Mouse (Mus musculus) midbrain, postnatal 0 days (tissue): ENCODE results near the gene Nlk. TPM values are rescaled to one million over a fixed set of nuclear protein-coding genes. Genes with fewer than 3 reads are reported as not detected.

Source experiments
- ATAC-seq: fragments of 200-750 bp; cut with Nextera tagmentation; 2 replicates; pipeline ENCODE4 v1.8.0; 2017; ENCODE audit warnings: moderate number of reproducible peaks, mild to moderate bottlenecking, moderate TSS enrichment, moderate library complexity; ENCODE audit not compliant: low FRiP score
- DNase-seq: peaks from one replicate; pipeline ENCODE4 v3.0.0-alpha.2; 2015; ENCODE audit warnings: low spot score
- H3K27ac ChIP-seq: fragments of 300-500 bp; sonication (generic); 2 replicates; pipeline ENCODE4 v1.5.1; 2014; ENCODE audit warnings: low read depth, mild to moderate bottlenecking, low read length, mixed read lengths
- H3K27me3 ChIP-seq: fragments of 300-500 bp; sonication (generic); 2 replicates; pipeline ENCODE4 v1.6.1; 2014; ENCODE audit warnings: low read length, control low read depth, mixed read lengths; ENCODE audit not compliant: insufficient read depth
- H3K36me3 ChIP-seq: fragments of 300-500 bp; sonication (generic); 2 replicates; pipeline ENCODE4 v1.6.1; 2014; ENCODE audit warnings: low read length, control low read depth, mixed read lengths; ENCODE audit not compliant: insufficient read depth
- H3K4me1 ChIP-seq: fragments of 300-500 bp; sonication (generic); 2 replicates; pipeline ENCODE4 v1.6.1; 2014; ENCODE audit warnings: mild to moderate bottlenecking, control low read depth, antibody characterized with exemption, low read length, mixed read lengths; ENCODE audit not compliant: insufficient read depth
- H3K4me2 ChIP-seq: fragments of 300-500 bp; sonication (generic); 2 replicates; pipeline ENCODE4 v1.6.1; 2014; ENCODE audit warnings: low read depth, mild to moderate bottlenecking, low read length, mixed read lengths; ENCODE audit not compliant: poor library complexity, severe bottlenecking
- H3K4me3 ChIP-seq: fragments of 300-500 bp; sonication (generic); 2 replicates; pipeline ENCODE4 v1.5.1; 2014; ENCODE audit warnings: low read depth, mild to moderate bottlenecking, low read length, moderate library complexity
- H3K9ac ChIP-seq: fragments of 300-500 bp; sonication (generic); replicated peaks from 2 replicates; pipeline ENCODE4 v1.6.1; 2014; ENCODE audit warnings: mild to moderate bottlenecking, low read length, moderate library complexity, mixed read lengths; ENCODE audit not compliant: poor library complexity, severe bottlenecking
- H3K9me3 ChIP-seq: fragments of 300-500 bp; sonication (generic); 2 replicates; pipeline ENCODE4 v1.6.1; 2016; ENCODE audit warnings: low read length, control low read depth
- CTCF ChIP-seq: IDR thresholded peaks from 2 replicates; pipeline ENCODE4 v1.5.1; 2016; ENCODE audit warnings: antibody characterized with exemption, mild to moderate bottlenecking
- WGBS: fragments of 180-500 bp; shearing (Covaris S2); extraction: QIAGEN DNeasy Blood & Tissue Kit; methylation state at CpG from one replicate; pipeline ENCODE4 v1.1.7; 2014; 5-methylcytosine and 5-hydroxymethylcytosine counted together
- polyA plus RNA-seq: library from polyadenylated mRNA; unstranded; fragments of >200 nt; fragmentation: Nextera tagmentation; extraction: Ambion mirVana; gene quantifications from 2 replicates; pipeline ENCODE4 v1.2.1, GENCODE M21; 2015
- total RNA-seq: library from RNA; depleted of rRNA; stranded (reverse); fragments of >200 nt; gene quantifications from 2 replicates; pipeline ENCODE4 v1.2.3, GENCODE M21; 2014

Nlk gene
- total and polyA plus RNA-seq, 2 experiments from 2014 or later, result 25.0 to 44.4 TPM

DNA sequence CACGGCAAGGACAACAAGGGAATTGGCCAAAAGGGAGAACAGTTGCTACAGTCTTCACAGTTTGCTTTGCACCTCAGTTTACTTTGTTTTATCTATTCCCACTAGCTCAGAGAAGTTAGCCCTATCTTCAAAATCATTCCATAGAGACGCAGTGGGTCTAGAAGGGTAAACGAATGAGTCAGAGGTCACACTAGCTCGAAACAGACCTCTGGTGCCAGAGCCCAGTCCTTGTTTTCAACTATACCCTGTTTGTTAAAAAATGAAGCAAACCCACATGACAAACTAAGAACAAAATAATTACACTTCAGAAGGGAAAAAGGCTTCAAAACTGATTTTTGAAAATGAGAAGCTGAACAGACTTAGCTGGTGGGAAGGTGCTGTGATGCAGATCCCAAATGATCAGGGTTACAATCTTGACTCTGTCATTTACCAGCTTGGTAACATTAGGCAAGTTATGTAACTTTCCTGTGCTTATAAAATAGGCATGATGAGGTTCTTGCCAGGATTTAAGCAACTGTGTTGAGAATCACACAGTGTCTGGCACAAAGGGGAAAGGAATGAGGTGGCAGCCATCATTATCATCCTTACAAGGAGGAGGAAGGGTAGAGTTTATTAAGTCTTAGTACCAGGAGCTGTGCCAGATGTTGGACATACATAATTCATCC is 96.1 kb downstream of the Nlk start:
- Histone ChIP-seq H3K4me3 (no peak overlapping the region), H3K4me1 (no peaks in the 10 kb centered on the region), H3K9ac (no peak overlapping the region), H3K9me3 (no peaks in the 10 kb centered on the region), H3K4me2 (no peak overlapping the region), H3K27ac (no peak overlapping the region), H3K36me3 (no peaks in the 10 kb centered on the region), H3K27me3 (no peaks in the 10 kb centered on the region)
- 90% methylated on average over 4 of the region's 4 CpGs for WGBS
- TF ChIP-seq CTCF, result no peak
- DNase-seq, result no peak
- ATAC-seq, result no peak

DNA sequence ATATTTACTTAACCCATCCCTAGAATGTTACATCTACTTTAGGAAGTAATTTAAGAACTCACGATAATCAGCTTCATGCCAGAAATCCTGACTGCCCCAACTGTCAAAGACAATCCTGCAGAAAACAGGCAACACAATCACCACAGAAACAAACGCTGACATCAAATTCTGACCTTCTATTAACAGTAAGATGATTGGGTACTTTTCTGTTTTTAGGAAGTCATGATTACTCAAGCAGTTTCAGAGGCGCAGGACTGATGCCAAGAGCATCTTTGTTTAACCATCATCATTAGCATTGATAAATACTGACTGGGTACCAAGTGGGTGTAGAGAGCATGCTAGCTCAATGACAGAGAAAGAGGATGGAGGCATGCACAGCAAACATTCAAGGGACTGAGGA is 96.7 kb downstream of the Nlk start:
- no peak for TF ChIP-seq CTCF
- DNase-seq (no peak), ATAC-seq (no peak)

DNA sequence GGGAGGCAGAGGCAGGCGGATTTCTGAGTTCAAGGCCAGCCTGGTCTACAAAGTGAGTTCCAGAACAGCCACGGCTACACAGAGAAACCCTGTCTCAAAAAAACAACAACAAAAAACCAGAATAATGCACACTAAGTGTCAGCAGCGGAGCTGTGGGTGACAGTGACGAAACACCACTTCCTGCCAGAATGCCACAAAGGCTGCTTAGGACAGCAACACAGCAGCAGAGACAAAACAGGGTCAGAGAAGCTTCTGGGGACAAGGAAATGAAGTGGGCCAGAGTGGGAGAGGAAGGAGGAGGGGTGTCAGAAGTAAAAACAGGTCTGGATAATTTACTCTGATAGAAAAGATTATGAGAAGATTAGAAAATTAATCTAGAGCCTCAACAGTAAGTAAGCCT is 97.1 kb downstream of the Nlk start:
- ATAC-seq (no peak), DNase-seq (no peak)
- no peak overlapping the region for H3K27ac ChIP-seq
- no peak overlapping the region for H3K9ac ChIP-seq
- no peak overlapping the region for H3K4me3 ChIP-seq
- H3K36me3 ChIP-seq, result no peaks in the 10 kb centered on the region
- no peak for TF ChIP-seq CTCF
- H3K27me3 ChIP-seq, result no peaks in the 10 kb centered on the region
- H3K4me1 ChIP-seq, result no peaks in the 10 kb centered on the region
- WGBS, result 88% methylated on average over 4 of the region's 4 CpGs
- no peak overlapping the region for H3K4me2 ChIP-seq
- H3K9me3 ChIP-seq, result no peaks in the 10 kb centered on the region

More for the DNA sequence above, 96.7 kb downstream of the Nlk start:
- no peaks in the 10 kb centered on the region for H3K36me3 ChIP-seq
- H3K9me3 ChIP-seq, result no peaks in the 10 kb centered on the region
- H3K27me3 ChIP-seq, result no peaks in the 10 kb centered on the region
- WGBS, result 89% methylated on average over 3 of the region's 3 CpGs
- no peak overlapping the region for H3K4me2 ChIP-seq
- H3K27ac ChIP-seq, result no peak overlapping the region
- H3K4me1 ChIP-seq, result no peaks in the 10 kb centered on the region
- no peak overlapping the region for H3K4me3 ChIP-seq
- no peak overlapping the region for H3K9ac ChIP-seq

DNA sequence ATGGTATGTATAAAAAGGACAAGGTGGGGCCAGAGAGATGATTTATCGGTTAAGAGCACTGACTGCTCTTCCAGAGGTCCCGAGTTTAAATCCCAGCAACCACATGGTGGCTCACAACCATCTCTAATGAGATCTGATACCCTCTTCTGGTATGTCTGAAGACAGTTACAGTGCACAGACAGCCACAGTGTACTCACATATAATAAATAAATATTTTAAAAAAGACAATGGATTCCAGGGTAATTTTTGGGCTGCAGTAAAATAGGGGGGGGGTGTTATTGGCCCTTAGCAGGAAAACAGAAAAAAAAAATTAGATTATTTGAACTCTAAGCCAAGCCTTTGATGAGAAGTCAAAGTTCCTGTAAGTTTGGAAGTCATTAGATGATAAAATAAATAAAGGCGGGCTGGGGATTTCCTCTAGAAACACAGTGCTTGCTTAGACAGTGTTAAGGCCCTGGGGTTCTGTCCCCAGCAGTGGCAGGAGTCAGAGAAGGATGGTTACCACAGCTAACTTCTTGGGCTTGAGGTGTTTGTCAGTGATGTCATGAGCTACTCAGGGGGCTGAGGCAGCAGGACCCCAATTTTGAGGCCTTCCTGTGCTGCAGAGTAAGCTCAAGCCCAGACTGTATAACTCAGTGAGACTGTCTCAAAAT is 98.3 kb downstream of the Nlk start:
- no peak for DNase-seq
- Histone ChIP-seq H3K27ac (no peak overlapping the region), H3K4me1 (no peaks in the 10 kb centered on the region), H3K9ac (no peak overlapping the region), H3K36me3 (no peaks in the 10 kb centered on the region), H3K9me3 (no peaks in the 10 kb centered on the region), H3K4me2 (no peak overlapping the region), H3K4me3 (no peak overlapping the region), H3K27me3 (no peaks in the 10 kb centered on the region)
- WGBS, result 83% methylated on average over 3 of the region's 3 CpGs
- no peak for TF ChIP-seq CTCF
- ATAC-seq, result no peak

DNA sequence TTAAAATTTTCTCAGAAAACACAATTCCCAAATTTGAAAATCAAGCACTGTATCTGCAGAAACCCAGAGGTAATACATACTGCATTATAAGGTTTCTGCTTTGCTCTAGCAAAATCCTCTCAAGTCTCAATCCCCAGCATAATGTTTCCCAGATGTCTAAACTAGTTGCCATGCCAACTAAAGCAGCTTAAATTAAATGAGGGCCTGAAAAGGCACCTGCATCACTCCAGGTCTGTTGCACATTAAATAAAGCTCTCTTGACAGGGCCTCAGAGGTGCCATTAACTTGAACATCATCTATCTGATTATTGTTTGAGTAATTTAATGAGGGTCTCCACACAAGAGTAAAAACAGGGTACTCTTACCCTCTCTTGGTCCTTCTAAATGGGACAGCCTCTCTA is 100.4 kb downstream of the Nlk start:
- DNase-seq, result peak; percentile 10
- Histone ChIP-seq H3K4me1 (no peaks in the 10 kb centered on the region), H3K4me3 (no peak overlapping the region), H3K27me3 (no peaks in the 10 kb centered on the region), H3K4me2 (no peak overlapping the region), H3K36me3 (no peaks in the 10 kb centered on the region), H3K9me3 (no peaks in the 10 kb centered on the region), H3K9ac (no peak overlapping the region), H3K27ac (0 out of 2 replicates have a peak overlapping the region, but pooled peaks have one; percentile 26)
- TF ChIP-seq CTCF, result no peak
- no peak for ATAC-seq

GRCm38 (mm10) chr11:78595773-78596172 is 101.4 kb downstream of the Nlk start:
- no peaks in the 10 kb centered on the region for H3K4me1 ChIP-seq
- no peaks in the 10 kb centered on the region for H3K36me3 ChIP-seq
- H3K4me3 ChIP-seq, result no peak overlapping the region
- no peak for DNase-seq
- WGBS, result 97% methylated on average over 2 of the region's 2 CpGs
- no peaks in the 10 kb centered on the region for H3K9me3 ChIP-seq
- H3K9ac ChIP-seq, result no peak overlapping the region
- H3K4me2 ChIP-seq, result no peak overlapping the region
- H3K27me3 ChIP-seq, result no peaks in the 10 kb centered on the region
- TF ChIP-seq CTCF, result no peak
- no peak for ATAC-seq
- no peak overlapping the region for H3K27ac ChIP-seq
